Mouse (Mus musculus): ENCODE measurements at regions not wholly inside any gene's neighbourhood (a gene's known extent, or its start where the extent isn't known, plus 50 kb on each side); places are given as distances from the start of the nearest gene placed in this dataset.

- WGBS = 60% methylated on average over 15 of the region's 15 CpGs
- no peak overlapping the region for H3K27ac ChIP-seq (ENCODE audit: low read depth, low read length)
- H3K27me3 ChIP-seq (ENCODE audit: control insufficient read depth, insufficient read depth, low read length) = no peaks in the 10 kb centered on the region
- no peaks in the 10 kb centered on the region for H3K9me3 ChIP-seq (ENCODE audit: control insufficient read depth, low read length)
- H3K36me3 ChIP-seq (ENCODE audit: control insufficient read depth, insufficient read depth, low read length) = no peaks in the 10 kb centered on the region
- ATAC-seq (ENCODE audit: low FRiP score) (no peak), DNase-seq (ENCODE audit: low spot score) (peak; percentile 73)
- H3K9ac ChIP-seq (ENCODE audit: low read depth, low read length) = no peak overlapping the region
- H3K4me2 ChIP-seq (replicated peaks; ENCODE audit: low read depth, low read length) = no peak overlapping the region
- no peak overlapping the region for H3K4me3 ChIP-seq (ENCODE audit: low read depth, low read length)
- H3K4me1 ChIP-seq (replicated peaks; ENCODE audit: control insufficient read depth, insufficient read depth, low read length) = no peaks in the 10 kb centered on the region
Measured at GRCm38 (mm10) chr6:117675059-117675800, 165.8 kb upstream of the Zfp637 start.

- Histone ChIP-seq H3K9me3 (ENCODE audit: control insufficient read depth, low read length) (no peaks in the 10 kb centered on the region), H3K36me3 (ENCODE audit: control insufficient read depth, insufficient read depth, low read length) (no peaks in the 10 kb centered on the region), H3K4me2 (replicated peaks; ENCODE audit: low read depth, low read length) (no peak overlapping the region), H3K4me3 (ENCODE audit: low read depth, low read length) (no peak overlapping the region), H3K27ac (ENCODE audit: low read depth, low read length) (no peak overlapping the region), H3K4me1 (replicated peaks; ENCODE audit: control insufficient read depth, insufficient read depth, low read length) (no peaks in the 10 kb centered on the region), H3K27me3 (ENCODE audit: control insufficient read depth, insufficient read depth, low read length) (no peaks in the 10 kb centered on the region), H3K9ac (ENCODE audit: low read depth, low read length) (no peak overlapping the region)
- DNase-seq (ENCODE audit: low spot score) (no peak), ATAC-seq (ENCODE audit: low FRiP score) (peak; percentile 30; the same call in 1 of the 2 replicates)
- WGBS = 68% methylated on average over 10 of the region's 10 CpGs
Measured at GRCm38 (mm10) chr6:117676064-117676821, 164.7 kb upstream of the Zfp637 start.

- no peaks in the 10 kb centered on the region for H3K27me3 ChIP-seq (ENCODE audit: control insufficient read depth, insufficient read depth, low read length)
- H3K9me3 ChIP-seq (ENCODE audit: control insufficient read depth, low read length) = no peaks in the 10 kb centered on the region
- H3K9ac ChIP-seq (ENCODE audit: low read depth, low read length) = no peak overlapping the region
- H3K27ac ChIP-seq (ENCODE audit: low read depth, low read length) = no peak overlapping the region
- H3K4me2 ChIP-seq (replicated peaks; ENCODE audit: low read depth, low read length) = no peak overlapping the region
- ATAC-seq (ENCODE audit: low FRiP score) (no peak), DNase-seq (ENCODE audit: low spot score) (no peak)
- no peaks in the 10 kb centered on the region for H3K36me3 ChIP-seq (ENCODE audit: control insufficient read depth, insufficient read depth, low read length)
- H3K4me1 ChIP-seq (replicated peaks; ENCODE audit: control insufficient read depth, insufficient read depth, low read length) = no peaks in the 10 kb centered on the region
- WGBS = 73% methylated on average over 7 of the region's 7 CpGs
- H3K4me3 ChIP-seq (ENCODE audit: low read depth, low read length) = no peak overlapping the region
Measured at GRCm38 (mm10) chr6:117677062-117677461, 163.9 kb upstream of the Zfp637 start.

GRCm38 (mm10) chr6:117677821-117678220, 163.2 kb upstream of the Zfp637 start:
- ATAC-seq (ENCODE audit: low FRiP score) = no peak
- 96% methylated on average over 2 of the region's 2 CpGs for WGBS

GRCm38 (mm10) chr6:117678276-117678675, 162.7 kb upstream of the Zfp637 start:
- H3K36me3 ChIP-seq (ENCODE audit: control insufficient read depth, insufficient read depth, low read length) = no peaks in the 10 kb centered on the region
- ATAC-seq (ENCODE audit: low FRiP score) = no peak
- no peaks in the 10 kb centered on the region for H3K4me1 ChIP-seq (replicated peaks; ENCODE audit: control insufficient read depth, insufficient read depth, low read length)
- H3K4me2 ChIP-seq (replicated peaks; ENCODE audit: low read depth, low read length) = no peak overlapping the region
- H3K27ac ChIP-seq (ENCODE audit: low read depth, low read length) = no peak overlapping the region
- no peak overlapping the region for H3K9ac ChIP-seq (ENCODE audit: low read depth, low read length)
- H3K4me3 ChIP-seq (ENCODE audit: low read depth, low read length) = no peak overlapping the region
- H3K9me3 ChIP-seq (ENCODE audit: control insufficient read depth, low read length) = no peaks in the 10 kb centered on the region
- WGBS = 79% methylated on average over 5 of the region's 5 CpGs
- no peak for DNase-seq (ENCODE audit: low spot score)
- no peaks in the 10 kb centered on the region for H3K27me3 ChIP-seq (ENCODE audit: control insufficient read depth, insufficient read depth, low read length)

More at GRCm38 (mm10) chr6:117677821-117678220, 163.2 kb upstream of the Zfp637 start:
- DNase-seq (ENCODE audit: low spot score) = no peak
- H3K9me3 ChIP-seq (ENCODE audit: control insufficient read depth, low read length) = no peaks in the 10 kb centered on the region
- no peak overlapping the region for H3K9ac ChIP-seq (ENCODE audit: low read depth, low read length)
- H3K36me3 ChIP-seq (ENCODE audit: control insufficient read depth, insufficient read depth, low read length) = no peaks in the 10 kb centered on the region
- no peaks in the 10 kb centered on the region for H3K27me3 ChIP-seq (ENCODE audit: control insufficient read depth, insufficient read depth, low read length)
- no peak overlapping the region for H3K4me2 ChIP-seq (replicated peaks; ENCODE audit: low read depth, low read length)
- no peaks in the 10 kb centered on the region for H3K4me1 ChIP-seq (replicated peaks; ENCODE audit: control insufficient read depth, insufficient read depth, low read length)
- H3K4me3 ChIP-seq (ENCODE audit: low read depth, low read length) = no peak overlapping the region
- H3K27ac ChIP-seq (ENCODE audit: low read depth, low read length) = no peak overlapping the region

- H3K4me1 ChIP-seq (replicated peaks; ENCODE audit: control insufficient read depth, insufficient read depth, low read length) = no peaks in the 10 kb centered on the region
- WGBS = 83% methylated on average over 4 of the region's 4 CpGs
- no peak overlapping the region for H3K4me3 ChIP-seq (ENCODE audit: low read depth, low read length)
Measured at GRCm38 (mm10) chr6:117678877-117679276, 162.1 kb upstream of the Zfp637 start.

GRCm38 (mm10) chr6:117686212-117686611, 154.8 kb upstream of the Zfp637 start:
- no peaks in the 10 kb centered on the region for H3K9me3 ChIP-seq (ENCODE audit: control insufficient read depth, low read length)
- no peak overlapping the region for H3K27ac ChIP-seq (ENCODE audit: low read depth, low read length)
- WGBS = 90% methylated on average over 9 of the region's 9 CpGs
- ATAC-seq (ENCODE audit: low FRiP score) = no peak
- H3K36me3 ChIP-seq (ENCODE audit: control insufficient read depth, insufficient read depth, low read length) = no peaks in the 10 kb centered on the region
- no peaks in the 10 kb centered on the region for H3K4me1 ChIP-seq (replicated peaks; ENCODE audit: control insufficient read depth, insufficient read depth, low read length)
- H3K4me2 ChIP-seq (replicated peaks; ENCODE audit: low read depth, low read length) = no peak overlapping the region
- no peaks in the 10 kb centered on the region for H3K27me3 ChIP-seq (ENCODE audit: control insufficient read depth, insufficient read depth, low read length)
- no peak for DNase-seq (ENCODE audit: low spot score)
- H3K9ac ChIP-seq (ENCODE audit: low read depth, low read length) = no peak overlapping the region
- no peak overlapping the region for H3K4me3 ChIP-seq (ENCODE audit: low read depth, low read length)

More at GRCm38 (mm10) chr6:117678877-117679276, 162.1 kb upstream of the Zfp637 start:
- Histone ChIP-seq H3K9ac (ENCODE audit: low read depth, low read length) (no peak overlapping the region), H3K27ac (ENCODE audit: low read depth, low read length) (no peak overlapping the region), H3K36me3 (ENCODE audit: control insufficient read depth, insufficient read depth, low read length) (no peaks in the 10 kb centered on the region), H3K9me3 (ENCODE audit: control insufficient read depth, low read length) (no peaks in the 10 kb centered on the region), H3K4me2 (replicated peaks; ENCODE audit: low read depth, low read length) (no peak overlapping the region), H3K27me3 (ENCODE audit: control insufficient read depth, insufficient read depth, low read length) (no peaks in the 10 kb centered on the region)
- DNase-seq (ENCODE audit: low spot score) (no peak), ATAC-seq (ENCODE audit: low FRiP score) (no peak)

GRCm38 (mm10) chr6:117687045-117687444, 153.9 kb upstream of the Zfp637 start:
- ATAC-seq (ENCODE audit: low FRiP score) = no peak
- Histone ChIP-seq H3K4me1 (replicated peaks; ENCODE audit: control insufficient read depth, insufficient read depth, low read length) (no peaks in the 10 kb centered on the region), H3K9ac (ENCODE audit: low read depth, low read length) (no peak overlapping the region), H3K4me3 (ENCODE audit: low read depth, low read length) (no peak overlapping the region), H3K4me2 (replicated peaks; ENCODE audit: low read depth, low read length) (no peak overlapping the region), H3K36me3 (ENCODE audit: control insufficient read depth, insufficient read depth, low read length) (no peaks in the 10 kb centered on the region), H3K27me3 (ENCODE audit: control insufficient read depth, insufficient read depth, low read length) (no peaks in the 10 kb centered on the region), H3K9me3 (ENCODE audit: control insufficient read depth, low read length) (no peaks in the 10 kb centered on the region), H3K27ac (ENCODE audit: low read depth, low read length) (no peak overlapping the region)
- 75% methylated on average over 2 of the region's 2 CpGs for WGBS
- DNase-seq (ENCODE audit: low spot score) = no peak

Data from hindbrain, embryonic 11.5 days (tissue).